Mouse (Mus musculus) hindbrain, embryonic 15.5 days (tissue): ENCODE results near the gene Sptlc2. TPM values are rescaled to one million over a fixed set of nuclear protein-coding genes. Genes with fewer than 3 reads are reported as not detected.
A peak's percentile ranks its signal among the peaks of the same experiment; 100 is the strongest.

Source experiments
- ATAC-seq: fragments of 200-750 bp; cut with Nextera tagmentation; 2 replicates; pipeline ENCODE4 v1.8.0; 2017; ENCODE audit warnings: low read depth, moderate number of reproducible peaks, moderate TSS enrichment; ENCODE audit not compliant: low FRiP score
- H3K27ac ChIP-seq: fragments of 300-500 bp; sonication (generic); replicated peaks from 2 replicates; pipeline ENCODE4 v1.5.1; 2015; ENCODE audit warnings: mild to moderate bottlenecking, inconsistent platforms
- H3K27me3 ChIP-seq: fragments of 300-500 bp; sonication (generic); 2 replicates; pipeline ENCODE4 v1.6.1; 2015; ENCODE audit warnings: control low read depth, inconsistent platforms
- H3K36me3 ChIP-seq: fragments of 300-500 bp; sonication (generic); 2 replicates; pipeline ENCODE4 v1.6.1; 2015; ENCODE audit warnings: control low read depth, inconsistent platforms
- H3K4me1 ChIP-seq: fragments of 300-500 bp; sonication (generic); replicated peaks from 2 replicates; pipeline ENCODE4 v1.6.1; 2015; ENCODE audit warnings: control low read depth, inconsistent platforms
- H3K4me2 ChIP-seq: fragments of 300-500 bp; sonication (generic); 2 replicates; pipeline ENCODE4 v1.6.1; 2015; ENCODE audit warnings: moderate library complexity, mild to moderate bottlenecking, inconsistent platforms
- H3K4me3 ChIP-seq: fragments of 300-500 bp; sonication (generic); 2 replicates; pipeline ENCODE4 v1.5.1; 2015; ENCODE audit warnings: mild to moderate bottlenecking, inconsistent platforms
- H3K9ac ChIP-seq: fragments of 300-500 bp; sonication (generic); 2 replicates; pipeline ENCODE4 v1.6.1; 2015; ENCODE audit warnings: inconsistent platforms
- H3K9me3 ChIP-seq: fragments of 300-500 bp; sonication (generic); 2 replicates; pipeline ENCODE4 v1.6.1; 2016; ENCODE audit warnings: control low read depth, inconsistent platforms
- WGBS: fragments of 180-500 bp; shearing (Covaris S2); methylation state at CpG from one replicate; pipeline ENCODE4 v1.1.7; 2015; 5-methylcytosine and 5-hydroxymethylcytosine counted together
- polyA plus RNA-seq: library from polyadenylated mRNA; unstranded; fragments of >200 nt; fragmentation: Nextera tagmentation; extraction: Ambion mirVana; gene quantifications from 2 replicates; pipeline ENCODE4 v1.2.1, GENCODE M21; 2015

The Sptlc2 gene
- polyA plus RNA-seq: 57.6 and 63.6 TPM in 2 replicates

GRCm38 (mm10) chr12:87388122-87388774, at the start of gene Sptlc2:
TSS of gene Sptlc2 (minus strand) at chr12:87388355.
- under 1% methylated on average over 45 of the region's 45 CpGs for WGBS
- H3K27ac ChIP-seq: peak within 1 kb of the TSS; percentile 85
- peak; percentile 99 for ATAC-seq
- peaks cover 16% of the 10 kb centered on the region for H3K4me1 ChIP-seq
- H3K36me3 ChIP-seq: no peaks in the 10 kb centered on the region
- H3K4me3 ChIP-seq: peak within 1 kb of the TSS; percentile 97
- H3K9me3 ChIP-seq: no peaks in the 10 kb centered on the region
- peak within 1 kb of the TSS; percentile 96 for H3K4me2 ChIP-seq
- no peaks in the 10 kb centered on the region for H3K27me3 ChIP-seq
- peak within 1 kb of the TSS; percentile 91 for H3K9ac ChIP-seq

- Histone ChIP-seq H3K4me3 (no peak overlapping the region), H3K27ac (no peak overlapping the region), H3K36me3 (peaks cover 70% of the 10 kb centered on the region), H3K4me1 (no peaks in the 10 kb centered on the region), H3K9me3 (no peaks in the 10 kb centered on the region), H3K4me2 (no peak overlapping the region), H3K9ac (no peak overlapping the region), H3K27me3 (no peaks in the 10 kb centered on the region)
- ATAC-seq: no peak
- WGBS: 85% methylated on average over 8 of the region's 8 CpGs
Observed at GRCm38 (mm10) chr12:87428885-87429284, 40.7 kb upstream of the Sptlc2 start.

DNA sequence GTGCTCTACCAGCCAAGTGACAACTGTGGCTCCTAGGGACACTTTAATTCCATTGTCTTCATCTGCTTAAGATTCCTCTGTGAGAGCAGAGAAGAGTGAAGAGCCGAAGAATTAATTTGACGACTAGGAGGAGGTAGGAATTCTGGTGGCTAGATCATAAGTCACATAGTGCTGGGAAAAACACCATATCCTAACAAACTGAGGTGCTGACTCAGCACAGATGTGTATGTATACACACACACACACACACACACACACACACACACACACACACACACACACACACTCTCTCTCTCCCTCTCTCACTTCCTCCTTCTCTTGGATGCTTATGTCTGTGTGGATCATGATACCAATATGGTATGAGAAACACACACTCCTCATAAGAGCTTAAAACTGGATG, 40.1 kb upstream of the Sptlc2 start:
- WGBS: 85% methylated on average over 2 of the region's 2 CpGs
- H3K27ac ChIP-seq: no peak overlapping the region
- H3K36me3 ChIP-seq: peaks cover 65% of the 10 kb centered on the region
- ATAC-seq: no peak
- H3K9ac ChIP-seq: no peak overlapping the region
- no peaks in the 10 kb centered on the region for H3K9me3 ChIP-seq
- no peaks in the 10 kb centered on the region for H3K27me3 ChIP-seq
- H3K4me1 ChIP-seq: no peaks in the 10 kb centered on the region
- H3K4me2 ChIP-seq: no peak overlapping the region
- no peak overlapping the region for H3K4me3 ChIP-seq

DNA sequence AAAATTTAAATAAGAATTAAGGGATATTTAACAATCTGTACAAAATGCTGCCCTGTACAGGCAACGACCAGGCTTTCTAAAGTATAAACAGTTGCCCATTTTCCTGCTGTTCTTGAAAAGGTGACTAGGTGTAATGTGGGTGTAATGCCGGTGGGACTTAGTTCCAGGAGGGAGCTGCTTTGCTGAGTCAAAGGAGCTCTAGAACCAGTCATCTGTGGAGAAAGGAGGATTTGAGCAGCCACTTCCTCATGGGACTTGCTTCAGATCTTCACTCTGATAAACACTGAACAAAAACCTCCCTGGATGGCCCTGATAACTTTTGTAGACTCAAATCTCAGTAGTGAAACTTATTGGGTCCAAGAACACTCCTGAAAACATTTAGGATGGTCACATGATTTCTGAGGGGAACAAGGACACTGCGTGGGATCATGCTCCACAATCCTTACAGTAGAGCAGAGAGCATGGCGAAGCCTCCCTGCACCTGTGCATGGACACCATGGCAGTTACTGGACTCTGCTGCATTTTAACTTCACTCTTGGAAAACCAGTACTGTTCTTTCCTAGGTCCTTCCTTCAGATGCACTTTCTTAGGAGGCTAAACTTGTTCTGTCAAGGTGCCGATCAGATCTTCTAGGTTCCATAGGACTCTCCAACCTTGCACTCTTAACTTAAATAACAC, 38.3 kb upstream of the Sptlc2 start:
- peaks cover 50% of the 10 kb centered on the region for H3K36me3 ChIP-seq
- 94% methylated on average over 5 of the region's 5 CpGs for WGBS

GRCm38 (mm10) chr12:87424516-87424915, 36.4 kb upstream of the Sptlc2 start:
- no peak overlapping the region for H3K4me3 ChIP-seq
- peaks cover 32% of the 10 kb centered on the region for H3K36me3 ChIP-seq
- H3K4me1 ChIP-seq: peaks cover 5% of the 10 kb centered on the region
- no peak overlapping the region for H3K9ac ChIP-seq
- no peaks in the 10 kb centered on the region for H3K27me3 ChIP-seq
- no peak overlapping the region; the same call in 1 of the 2 replicates for H3K27ac ChIP-seq
- WGBS: 26% methylated on average over 3 of the region's 3 CpGs
- H3K9me3 ChIP-seq: no peaks in the 10 kb centered on the region
- H3K4me2 ChIP-seq: no peak overlapping the region
- no peak for ATAC-seq

More for the DNA sequence above, 38.3 kb upstream of the Sptlc2 start:
- Histone ChIP-seq H3K4me1 (no peaks in the 10 kb centered on the region), H3K4me2 (no peak overlapping the region), H3K27me3 (no peaks in the 10 kb centered on the region), H3K9ac (no peak overlapping the region), H3K27ac (no peak overlapping the region), H3K4me3 (no peak overlapping the region), H3K9me3 (no peaks in the 10 kb centered on the region)
- no peak for ATAC-seq

DNA sequence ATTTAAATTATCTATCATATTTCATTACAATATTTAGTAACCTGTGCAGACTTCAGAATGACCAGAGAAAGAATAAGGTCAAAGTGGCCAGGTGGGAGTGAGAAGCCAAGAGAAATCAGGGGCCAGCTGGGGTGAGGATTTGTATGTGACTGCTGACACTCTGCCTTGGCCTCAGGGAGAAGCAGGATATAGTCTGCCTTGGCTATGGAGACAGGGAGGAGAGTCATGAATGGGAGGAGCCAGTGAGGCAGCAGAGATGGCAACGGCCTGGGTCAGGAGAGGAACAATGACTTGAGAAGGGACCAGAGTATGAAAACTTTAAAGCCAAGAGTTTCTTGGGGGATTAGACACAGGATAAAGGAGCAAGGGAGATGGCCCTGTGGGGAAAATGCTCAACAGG, 35.5 kb upstream of the Sptlc2 start:
- no peak for ATAC-seq
- Histone ChIP-seq H3K27ac (no peak overlapping the region), H3K27me3 (no peaks in the 10 kb centered on the region), H3K36me3 (peaks cover 23% of the 10 kb centered on the region), H3K4me3 (no peak overlapping the region), H3K4me1 (peaks cover 13% of the 10 kb centered on the region), H3K4me2 (no peak overlapping the region), H3K9me3 (no peaks in the 10 kb centered on the region), H3K9ac (no peak overlapping the region)
- WGBS: 25% methylated on average over 1 of the region's 1 CpGs

GRCm38 (mm10) chr12:87421708-87422507, 33.8 kb upstream of the Sptlc2 start:
- H3K27ac ChIP-seq: no peak overlapping the region
- no peak for ATAC-seq
- 53% methylated on average over 5 of the region's 5 CpGs for WGBS
- no peaks in the 10 kb centered on the region for H3K9me3 ChIP-seq
- peaks cover 14% of the 10 kb centered on the region for H3K4me1 ChIP-seq
- no peak overlapping the region for H3K4me2 ChIP-seq
- H3K9ac ChIP-seq: no peak overlapping the region
- peaks cover 7% of the 10 kb centered on the region for H3K36me3 ChIP-seq
- no peak overlapping the region for H3K4me3 ChIP-seq
- no peaks in the 10 kb centered on the region for H3K27me3 ChIP-seq

GRCm38 (mm10) chr12:87419974-87420485, 31.9 kb upstream of the Sptlc2 start:
- Histone ChIP-seq H3K4me3 (no peak overlapping the region), H3K36me3 (no peaks in the 10 kb centered on the region), H3K9me3 (no peaks in the 10 kb centered on the region), H3K27ac (peak overlapping the region; percentile 79), H3K9ac (no peak overlapping the region), H3K4me1 (peaks cover 14% of the 10 kb centered on the region), H3K27me3 (no peaks in the 10 kb centered on the region), H3K4me2 (no peak overlapping the region)
- WGBS: 68% methylated on average over 12 of the region's 12 CpGs
- ATAC-seq: no peak

DNA sequence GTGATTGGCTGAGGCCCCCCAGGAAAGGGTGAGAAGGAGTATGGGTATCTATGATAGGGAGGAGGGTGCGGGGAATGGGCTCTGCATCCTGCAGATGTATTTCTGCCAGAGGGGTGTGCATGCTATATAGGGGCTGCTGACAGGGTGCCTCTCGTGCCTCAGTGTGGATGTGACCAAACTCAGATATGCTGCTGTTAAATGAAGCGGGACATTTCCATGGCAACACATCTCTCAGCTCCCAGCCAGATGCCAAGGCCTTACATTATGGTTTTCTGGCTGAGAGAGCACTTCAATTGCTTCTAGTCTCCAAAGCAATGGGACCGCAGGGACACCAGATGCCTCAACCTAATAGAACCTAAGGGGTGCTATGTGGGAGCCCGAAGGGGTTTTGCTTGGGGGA, 30.8 kb upstream of the Sptlc2 start:
- 24% methylated on average over 5 of the region's 5 CpGs for WGBS
- H3K36me3 ChIP-seq: no peaks in the 10 kb centered on the region

DNA sequence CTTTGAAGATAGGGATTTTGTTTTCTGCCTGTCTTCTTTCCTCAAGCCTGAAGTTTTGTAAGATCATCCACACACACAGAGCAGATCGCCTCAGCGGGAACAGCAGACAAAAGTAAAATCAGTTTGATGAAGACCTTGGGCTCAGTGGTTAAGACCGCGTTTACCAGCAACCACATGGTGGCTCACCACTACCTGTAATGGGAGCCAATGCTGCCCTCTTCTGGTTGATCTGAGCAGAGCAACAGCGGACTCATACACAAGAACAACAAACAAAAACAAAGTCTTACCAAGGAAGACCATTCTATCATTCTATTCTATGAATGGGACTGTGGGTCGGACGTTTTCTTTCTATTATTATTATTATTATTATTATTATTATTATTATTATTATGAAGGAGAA, 28.5 kb upstream of the Sptlc2 start:
- Histone ChIP-seq H3K27ac (no peak overlapping the region), H3K9me3 (no peaks in the 10 kb centered on the region), H3K9ac (no peak overlapping the region), H3K27me3 (no peaks in the 10 kb centered on the region), H3K4me2 (no peak overlapping the region), H3K4me1 (peaks cover 16% of the 10 kb centered on the region), H3K4me3 (no peak overlapping the region), H3K36me3 (no peaks in the 10 kb centered on the region)
- WGBS: 36% methylated on average over 7 of the region's 7 CpGs
- no peak for ATAC-seq

More for the DNA sequence above, 30.8 kb upstream of the Sptlc2 start:
- Histone ChIP-seq H3K27ac (peak overlapping the region; percentile 79), H3K4me2 (no peak overlapping the region), H3K9ac (no peak overlapping the region), H3K27me3 (no peaks in the 10 kb centered on the region), H3K4me1 (peaks cover 14% of the 10 kb centered on the region), H3K9me3 (no peaks in the 10 kb centered on the region), H3K4me3 (no peak overlapping the region)
- ATAC-seq: peak; percentile 93

- no peak for ATAC-seq
Observed at GRCm38 (mm10) chr12:87415358-87415757, 27.2 kb upstream of the Sptlc2 start.

More at GRCm38 (mm10) chr12:87415358-87415757, 27.2 kb upstream of the Sptlc2 start:
- no peak overlapping the region for H3K27ac ChIP-seq
- H3K4me1 ChIP-seq: peaks cover 16% of the 10 kb centered on the region
- H3K36me3 ChIP-seq: no peaks in the 10 kb centered on the region
- no peaks in the 10 kb centered on the region for H3K9me3 ChIP-seq
- no peak overlapping the region for H3K9ac ChIP-seq
- 74% methylated on average over 4 of the region's 4 CpGs for WGBS
- H3K4me3 ChIP-seq: no peak overlapping the region
- no peak overlapping the region for H3K4me2 ChIP-seq
- H3K27me3 ChIP-seq: no peaks in the 10 kb centered on the region
